Mouse (Mus musculus) heart, postnatal 0 days (tissue): ENCODE measurements around the gene Ibtk. TPM values are rescaled to one million over a fixed set of nuclear protein-coding genes. Genes with fewer than 3 reads are reported as not detected.
A peak's percentile ranks its signal among the peaks of the same experiment; 100 is the strongest.

Experiments used
- ATAC-seq: fragments of 200-750 bp; cut with Nextera tagmentation; 2 replicates; pipeline ENCODE4 v1.8.0; 2017; ENCODE audit warnings: low read depth, moderate number of reproducible peaks, moderate library complexity; ENCODE audit not compliant: insufficient read depth
- DNase-seq: peaks from one replicate; pipeline ENCODE4 v3.0.0-alpha.2; 2016; ENCODE audit warnings: low spot score
- H3K27ac ChIP-seq: fragments of 300-500 bp; sonication (generic); 2 replicates; pipeline ENCODE4 v1.5.1; 2014; ENCODE audit warnings: low read depth, mild to moderate bottlenecking
- H3K27me3 ChIP-seq: fragments of 300-500 bp; sonication (generic); 2 replicates; pipeline ENCODE4 v1.6.1; 2014; ENCODE audit warnings: low read length, mixed read lengths; ENCODE audit not compliant: control insufficient read depth, insufficient read depth
- H3K36me3 ChIP-seq: fragments of 300-500 bp; sonication (generic); replicated peaks from 2 replicates; pipeline ENCODE4 v1.6.1; 2014; ENCODE audit warnings: low read length, mixed read lengths; ENCODE audit not compliant: control insufficient read depth, insufficient read depth
- H3K4me1 ChIP-seq: fragments of 300-500 bp; sonication (generic); 2 replicates; pipeline ENCODE4 v1.6.1; 2014; ENCODE audit warnings: antibody characterized with exemption; ENCODE audit not compliant: control insufficient read depth, insufficient read depth
- H3K4me2 ChIP-seq: fragments of 300-500 bp; sonication (generic); 2 replicates; pipeline ENCODE4 v1.6.1; 2014; ENCODE audit warnings: low read depth, mild to moderate bottlenecking, low read length, moderate library complexity
- H3K4me3 ChIP-seq: fragments of 300-500 bp; sonication (generic); 2 replicates; pipeline ENCODE4 v1.5.1; 2014; ENCODE audit warnings: low read depth, low read length
- H3K9ac ChIP-seq: fragments of 300-500 bp; sonication (generic); replicated peaks from 2 replicates; pipeline ENCODE4 v1.6.1; 2014; ENCODE audit warnings: low read depth, low read length, mixed read lengths
- H3K9me3 ChIP-seq: fragments of 300-500 bp; sonication (generic); replicated peaks from 2 replicates; pipeline ENCODE4 v1.6.1; 2016; ENCODE audit warnings: low read length; ENCODE audit not compliant: control insufficient read depth
- CTCF ChIP-seq: IDR thresholded peaks from 2 replicates; pipeline ENCODE4 v1.5.1; 2016; ENCODE audit warnings: antibody characterized with exemption, control low read depth, low read depth
- EP300 ChIP-seq: IDR thresholded peaks from 2 replicates; pipeline ENCODE4 v1.6.1; 2016; ENCODE audit warnings: antibody characterized with exemption, low read depth
- WGBS: fragments of 180-500 bp; shearing (Covaris S2); extraction: QIAGEN DNeasy Blood & Tissue Kit; methylation state at CpG from one replicate; pipeline ENCODE4 v1.1.7; 2014; 5-methylcytosine and 5-hydroxymethylcytosine counted together
- polyA plus RNA-seq: library from polyadenylated mRNA; unstranded; fragments of >200 nt; fragmentation: Nextera tagmentation; extraction: Ambion mirVana; gene quantifications from 2 replicates; pipeline ENCODE4 v1.2.1, GENCODE M21; 2015
- total RNA-seq: library from RNA; depleted of rRNA; stranded (reverse); fragments of >200 nt; gene quantifications from 2 replicates; pipeline ENCODE4 v1.2.3, GENCODE M21; 2014; ENCODE audit warnings: low replicate concordance

Gene Ibtk
- total and polyA plus RNA-seq, 2 experiments from 2014 or later = 13.3 to 15.3 TPM

- H3K27ac ChIP-seq = no peak overlapping the region
- no peaks in the 10 kb centered on the region for H3K27me3 ChIP-seq
- no peak for DNase-seq
- H3K4me1 ChIP-seq = no peaks in the 10 kb centered on the region; the same call in 1 of the 2 replicates
- H3K9ac ChIP-seq = no peak overlapping the region
- no peak overlapping the region for H3K4me2 ChIP-seq
- 86% methylated on average over 4 of the region's 4 CpGs for WGBS
- ATAC-seq = no peak
- peaks cover 53% of the 10 kb centered on the region for H3K36me3 ChIP-seq
- no peaks in the 10 kb centered on the region for H3K9me3 ChIP-seq
- TF ChIP-seq CTCF (no peak), EP300 (no peak)
- no peak overlapping the region for H3K4me3 ChIP-seq
Observed at GRCm38 (mm10) chr9:85739279-85739678, 9.9 kb downstream of the Ibtk start.

DNA sequence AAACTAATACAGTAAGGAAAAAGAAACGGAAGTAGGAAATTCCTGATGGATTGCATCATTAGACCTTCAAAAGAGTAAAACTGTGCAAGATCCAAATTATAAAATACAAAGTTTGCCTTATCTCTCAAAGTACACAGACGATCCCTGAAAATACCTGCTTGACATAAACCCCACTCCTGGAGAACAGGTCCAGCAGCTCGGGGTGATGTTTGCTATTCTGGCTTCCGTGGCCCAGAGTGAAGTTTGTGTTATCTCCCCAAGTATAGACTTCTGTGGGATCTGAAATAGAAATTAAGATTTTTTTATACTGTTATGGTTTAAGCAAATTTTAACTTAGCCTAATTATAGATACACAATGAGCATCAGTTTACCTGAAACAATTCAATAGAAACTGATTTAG lies 14.3 kb downstream of the Ibtk start:
- 73% methylated on average over 4 of the region's 4 CpGs for WGBS
- Histone ChIP-seq H3K9ac (no peak overlapping the region), H3K4me2 (no peak overlapping the region), H3K27me3 (no peaks in the 10 kb centered on the region), H3K9me3 (no peaks in the 10 kb centered on the region), H3K27ac (no peak overlapping the region), H3K4me1 (no peaks in the 10 kb centered on the region), H3K36me3 (peaks cover 64% of the 10 kb centered on the region), H3K4me3 (no peak overlapping the region)
- TF ChIP-seq EP300 (no peak), CTCF (no peak)
- no peak for ATAC-seq
- no peak for DNase-seq

DNA sequence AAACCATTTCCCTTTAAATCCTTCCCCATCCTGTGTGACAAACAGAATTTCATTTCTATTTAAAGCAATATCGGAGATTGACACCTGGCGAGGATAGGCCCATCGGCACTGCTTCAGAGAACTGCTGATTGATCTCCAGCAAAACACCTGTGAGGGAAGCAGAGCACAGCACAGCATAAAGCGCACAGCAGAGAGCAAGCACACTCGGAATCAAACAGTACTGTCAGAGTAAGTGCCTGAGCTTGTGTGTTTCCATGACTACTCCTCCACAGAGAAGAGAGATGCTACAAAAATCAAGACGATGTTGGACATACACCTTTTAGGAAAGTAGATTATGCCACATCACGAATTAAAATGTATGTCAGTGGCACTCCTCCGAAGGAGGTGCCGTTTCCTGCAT lies 25.1 kb downstream of the Ibtk start:
- 88% methylated on average over 9 of the region's 9 CpGs for WGBS
- no peak for DNase-seq
- Histone ChIP-seq H3K9me3 (no peaks in the 10 kb centered on the region), H3K27me3 (no peaks in the 10 kb centered on the region), H3K4me2 (no peak overlapping the region), H3K4me1 (no peaks in the 10 kb centered on the region), H3K36me3 (peaks cover 83% of the 10 kb centered on the region), H3K9ac (no peak overlapping the region), H3K27ac (no peak overlapping the region), H3K4me3 (no peak overlapping the region)
- TF ChIP-seq EP300 = no peak
- TF ChIP-seq CTCF = no peak
- no peak for ATAC-seq

DNA sequence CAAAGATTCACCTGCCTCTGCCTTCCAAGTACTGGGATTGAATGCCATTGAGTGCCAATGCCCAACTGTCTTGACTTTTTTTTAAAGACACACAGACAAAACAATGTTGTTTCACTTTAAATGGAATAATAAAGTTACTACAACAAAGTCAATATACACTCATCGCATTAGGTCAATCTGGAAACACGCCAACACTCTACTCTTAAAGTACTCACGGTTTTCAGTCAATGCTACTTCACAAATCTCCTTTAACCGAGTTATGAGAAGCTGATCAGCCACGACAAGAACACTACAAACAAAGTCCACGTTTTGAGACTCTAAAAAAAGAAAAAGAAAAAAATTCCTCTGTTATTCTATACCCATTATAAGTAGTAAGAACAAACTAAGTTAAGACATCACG lies 31.8 kb downstream of the Ibtk start:
- peaks cover 87% of the 10 kb centered on the region for H3K36me3 ChIP-seq
- H3K4me1 ChIP-seq = no peaks in the 10 kb centered on the region
- DNase-seq = no peak
- no peak overlapping the region for H3K4me3 ChIP-seq
- no peaks in the 10 kb centered on the region for H3K9me3 ChIP-seq
- H3K27ac ChIP-seq = no peak overlapping the region
- no peak for ATAC-seq
- TF ChIP-seq CTCF (no peak), EP300 (no peak)
- H3K9ac ChIP-seq = no peak overlapping the region
- H3K27me3 ChIP-seq = no peaks in the 10 kb centered on the region
- H3K4me2 ChIP-seq = no peak overlapping the region
- 81% methylated on average over 7 of the region's 7 CpGs for WGBS

GRCm38 (mm10) chr9:85707302-85707701 lies 41.8 kb downstream of the Ibtk start:
- Histone ChIP-seq H3K27ac (0 out of 2 replicates have a peak overlapping the region, but pooled peaks have one; percentile 7), H3K27me3 (no peaks in the 10 kb centered on the region), H3K4me2 (no peak overlapping the region), H3K9me3 (no peaks in the 10 kb centered on the region), H3K4me1 (no peaks in the 10 kb centered on the region), H3K4me3 (no peak overlapping the region), H3K36me3 (peaks cover 91% of the 10 kb centered on the region), H3K9ac (no peak overlapping the region)
- DNase-seq (no peak), ATAC-seq (peak; percentile 66; the same call in 1 of the 2 replicates)
- no peak for TF ChIP-seq EP300
- TF ChIP-seq CTCF = no peak
- WGBS = 56% methylated on average over 6 of the region's 6 CpGs

GRCm38 (mm10) chr9:85701981-85702380 lies 47.2 kb downstream of the Ibtk start:
- DNase-seq = no peak

More at GRCm38 (mm10) chr9:85701981-85702380, 47.2 kb downstream of the Ibtk start:
- Histone ChIP-seq H3K27ac (no peak overlapping the region), H3K4me3 (no peak overlapping the region), H3K4me1 (no peaks in the 10 kb centered on the region), H3K27me3 (no peaks in the 10 kb centered on the region), H3K36me3 (peaks cover 74% of the 10 kb centered on the region), H3K4me2 (no peak overlapping the region), H3K9me3 (no peaks in the 10 kb centered on the region), H3K9ac (no peak overlapping the region)
- no peak for ATAC-seq
- no peak for TF ChIP-seq CTCF
- TF ChIP-seq EP300 = no peak
- WGBS = 73% methylated on average over 5 of the region's 5 CpGs
